Mouse (Mus musculus): ENCODE results near the gene Shc1. TPM values are rescaled to one million over a fixed set of nuclear protein-coding genes. Genes with fewer than 3 reads are reported as not detected.

Shc1 gene
- 87.4 and 88.9 TPM in 2 replicates for polyA plus RNA-seq (2011; ENCODE audit: insufficient read depth, insufficient read length, low read depth, missing spikeins)

DNA sequence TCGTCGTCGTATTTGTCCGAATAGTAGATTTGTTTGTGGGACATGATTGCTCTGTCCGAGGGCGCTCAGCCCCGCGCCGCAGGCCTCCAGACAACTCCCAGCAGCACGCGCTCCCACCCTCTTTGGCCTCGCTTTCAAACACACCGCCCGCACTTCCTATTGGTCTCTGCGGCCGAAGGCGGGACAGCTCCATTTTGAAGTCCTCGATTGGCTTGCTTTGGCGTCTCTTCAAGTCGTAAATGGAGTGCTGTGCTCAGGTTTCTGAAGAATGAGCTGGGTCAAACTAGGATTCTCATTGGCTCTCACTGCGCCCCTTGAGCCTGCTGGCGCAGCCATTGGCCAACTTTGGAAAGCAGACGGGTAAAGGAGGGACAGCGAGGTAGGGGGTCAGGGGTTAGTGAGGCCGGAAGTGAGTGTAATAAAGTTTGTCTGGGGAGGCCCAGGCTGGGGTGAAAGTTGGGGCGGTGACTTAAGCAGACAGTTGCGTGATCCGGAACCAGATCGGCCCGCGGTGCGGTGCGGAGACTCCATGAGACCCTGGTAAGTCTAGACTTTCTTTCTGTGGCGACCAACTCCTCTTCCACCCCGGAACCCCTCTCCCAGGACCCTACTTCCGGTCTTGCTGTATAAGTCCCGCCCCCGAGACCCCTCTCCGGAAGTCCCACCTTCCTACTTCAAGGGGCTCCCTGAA, at the start of gene Shc1, which contains the start of gene Cks1b:
Gene Shc1, plus strand, starts transcription at position 274 of the 691 bp plus-strand sequence.
Gene Cks1b, minus strand, starts transcription at position 214 of the 691 bp plus-strand sequence.
- H3K9ac ChIP-seq (ENCODE audit: low read depth, poor library complexity, severe bottlenecking) = peak within 1 kb of the TSS; percentile 89
- peak within 1 kb of the TSS; percentile 97 for H3K4me3 ChIP-seq (ENCODE audit: low read depth, low read length)
- no peak for TF ChIP-seq EP300 (IDR thresholded peaks at IDR 0.05; ENCODE audit: insufficient read depth, low read depth, low read length)
- TF ChIP-seq POLR2A (IDR thresholded peaks at IDR 0.05; ENCODE audit: insufficient read depth, low read length) = peak; percentile 65
- no peak for TF ChIP-seq CTCF (IDR thresholded peaks at IDR 0.05; ENCODE audit: low read depth, low read length)
- H3K36me3 ChIP-seq (ENCODE audit: control insufficient read depth, insufficient read depth, low read length, poor library complexity, severe bottlenecking) = peaks cover 26% of the 10 kb centered on the region
- peak within 1 kb of the TSS; percentile 95 for H3K27ac ChIP-seq (ENCODE audit: insufficient read depth, low read length)
- H3K9me3 ChIP-seq (replicated peaks; ENCODE audit: control insufficient read depth, insufficient read depth, low read length, poor library complexity, severe bottlenecking) = no peaks in the 10 kb centered on the region
- H3K4me1 ChIP-seq (ENCODE audit: control insufficient read depth, insufficient read depth, low read length) = peaks cover 2% of the 10 kb centered on the region
- H3K27me3 ChIP-seq (ENCODE audit: control insufficient read depth, insufficient read depth, low read length, poor library complexity, severe bottlenecking) = no peaks in the 10 kb centered on the region

DNA sequence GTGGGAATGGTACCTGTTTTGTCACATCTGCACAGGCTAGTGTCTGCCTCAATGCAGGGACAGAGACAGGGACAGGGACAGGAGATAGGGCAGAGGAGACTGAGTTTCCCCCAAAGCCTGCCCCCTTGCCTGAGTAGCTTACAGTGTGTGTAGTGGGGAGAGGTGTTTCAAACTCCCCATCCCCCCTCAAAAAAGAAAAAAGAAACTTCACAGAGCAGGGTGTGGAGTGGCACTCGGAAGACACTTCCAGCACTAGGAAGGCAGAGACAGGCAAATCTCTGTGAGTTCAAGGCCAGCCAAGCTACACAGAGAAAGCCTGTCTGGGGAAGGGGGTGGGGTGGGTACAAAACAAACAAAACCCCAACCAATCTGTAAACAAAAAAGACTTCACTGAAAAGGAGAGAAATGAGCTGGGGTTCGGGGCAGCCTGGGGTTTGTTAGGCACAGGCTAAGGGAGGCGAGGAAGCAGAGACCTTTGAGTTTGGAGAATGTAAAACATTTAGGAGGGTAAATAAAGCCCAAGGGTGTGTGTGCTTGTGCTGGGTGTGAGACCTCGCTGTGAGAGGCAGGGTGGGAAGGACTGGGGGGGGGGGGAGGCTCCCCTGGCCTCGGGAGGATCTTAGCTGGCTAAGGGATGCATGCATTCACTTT, 44.5 kb upstream of the Shc1 start:
- TF ChIP-seq POLR2A (IDR thresholded peaks at IDR 0.05; ENCODE audit: insufficient read depth, low read length) (no peak), CTCF (IDR thresholded peaks at IDR 0.05; ENCODE audit: low read depth, low read length) (no peak), EP300 (IDR thresholded peaks at IDR 0.05; ENCODE audit: insufficient read depth, low read depth, low read length) (no peak)
- H3K4me3 ChIP-seq (ENCODE audit: low read depth, low read length) = no peak overlapping the region
- no peaks in the 10 kb centered on the region for H3K27me3 ChIP-seq (ENCODE audit: control insufficient read depth, insufficient read depth, low read length, poor library complexity, severe bottlenecking)
- no peak overlapping the region for H3K9ac ChIP-seq (ENCODE audit: low read depth, poor library complexity, severe bottlenecking)
- H3K27ac ChIP-seq (ENCODE audit: insufficient read depth, low read length) = peak overlapping the region; percentile 74
- H3K9me3 ChIP-seq (replicated peaks; ENCODE audit: control insufficient read depth, insufficient read depth, low read length, poor library complexity, severe bottlenecking) = no peaks in the 10 kb centered on the region
- no peaks in the 10 kb centered on the region; the same call in 1 of the 2 replicates for H3K36me3 ChIP-seq (ENCODE audit: control insufficient read depth, insufficient read depth, low read length, poor library complexity, severe bottlenecking)
- H3K4me1 ChIP-seq (ENCODE audit: control insufficient read depth, insufficient read depth, low read length) = peaks cover 4% of the 10 kb centered on the region

DNA sequence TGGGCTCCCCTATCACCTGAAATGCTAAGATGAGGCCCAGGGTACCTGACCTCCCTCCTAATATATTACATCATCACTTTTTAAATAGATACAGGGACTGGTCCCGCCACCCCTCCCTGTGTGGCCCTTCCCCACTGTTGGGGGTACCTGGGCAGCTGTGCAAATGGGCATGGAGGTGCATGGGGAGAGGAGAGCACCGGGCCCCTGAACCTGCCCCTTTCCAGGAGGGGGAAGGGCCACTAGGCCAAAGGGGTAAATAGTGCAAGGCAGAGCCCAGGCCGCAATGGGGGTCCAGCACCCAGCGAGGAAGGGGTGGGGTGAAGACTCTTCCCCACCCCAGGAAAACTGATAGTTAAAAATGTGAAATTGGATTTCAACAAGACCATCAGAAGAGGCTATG, 40.4 kb upstream of the Shc1 start:
- Histone ChIP-seq H3K9me3 (replicated peaks; ENCODE audit: control insufficient read depth, insufficient read depth, low read length, poor library complexity, severe bottlenecking) (no peaks in the 10 kb centered on the region), H3K27me3 (ENCODE audit: control insufficient read depth, insufficient read depth, low read length, poor library complexity, severe bottlenecking) (no peaks in the 10 kb centered on the region), H3K27ac (ENCODE audit: insufficient read depth, low read length) (peak overlapping the region; percentile 5; the same call in 1 of the 2 replicates), H3K36me3 (ENCODE audit: control insufficient read depth, insufficient read depth, low read length, poor library complexity, severe bottlenecking) (no peaks in the 10 kb centered on the region; the same call in 1 of the 2 replicates), H3K9ac (ENCODE audit: low read depth, poor library complexity, severe bottlenecking) (0 out of 2 replicates have a peak overlapping the region, but pooled peaks have one; percentile 49), H3K4me1 (ENCODE audit: control insufficient read depth, insufficient read depth, low read length) (peaks cover 13% of the 10 kb centered on the region), H3K4me3 (ENCODE audit: low read depth, low read length) (no peak overlapping the region; the same call in 1 of the 2 replicates)
- TF ChIP-seq EP300 (IDR thresholded peaks at IDR 0.05; ENCODE audit: insufficient read depth, low read depth, low read length) (no peak), CTCF (IDR thresholded peaks at IDR 0.05; ENCODE audit: low read depth, low read length) (no peak), POLR2A (IDR thresholded peaks at IDR 0.05; ENCODE audit: insufficient read depth, low read length) (no peak)

DNA sequence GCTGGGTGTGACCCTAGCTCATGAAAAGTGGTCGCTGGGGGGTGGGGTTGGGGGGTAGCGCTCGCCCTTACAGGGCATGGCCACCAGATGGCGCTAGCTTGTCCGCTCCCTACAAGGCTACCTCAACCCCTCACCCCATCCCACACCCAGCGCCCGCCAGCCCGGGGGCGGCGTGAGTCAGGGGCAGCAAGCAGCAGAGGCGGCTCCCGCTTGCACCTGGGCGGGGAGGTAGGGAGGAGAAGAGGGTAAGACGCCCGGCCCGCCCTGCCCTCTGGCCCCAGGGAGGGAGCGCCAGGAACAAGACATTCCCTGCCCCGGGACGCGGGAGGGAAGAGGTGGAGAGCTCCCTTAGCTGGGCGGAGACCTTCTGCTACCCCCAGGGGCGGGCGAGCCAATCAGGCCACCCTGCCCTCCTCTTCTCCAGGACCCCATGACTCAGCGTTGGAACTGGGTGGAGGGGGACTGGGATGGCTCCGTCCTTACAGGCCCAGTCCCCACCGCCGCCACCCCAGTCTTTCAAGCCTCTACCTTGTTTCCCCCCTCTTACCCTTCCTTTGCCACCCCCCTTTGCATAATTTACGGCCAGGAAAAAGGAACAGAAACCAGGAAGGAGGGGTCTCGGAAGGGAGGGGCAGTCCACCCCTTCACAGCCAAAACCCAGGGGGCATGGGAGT, 39.7 kb upstream of the Shc1 start:
- H3K9me3 ChIP-seq (replicated peaks; ENCODE audit: control insufficient read depth, insufficient read depth, low read length, poor library complexity, severe bottlenecking) = no peaks in the 10 kb centered on the region
- peaks cover 14% of the 10 kb centered on the region for H3K4me1 ChIP-seq (ENCODE audit: control insufficient read depth, insufficient read depth, low read length)
- peak overlapping the region; percentile 84 for H3K27ac ChIP-seq (ENCODE audit: insufficient read depth, low read length)
- H3K27me3 ChIP-seq (ENCODE audit: control insufficient read depth, insufficient read depth, low read length, poor library complexity, severe bottlenecking) = no peaks in the 10 kb centered on the region
- TF ChIP-seq EP300 (IDR thresholded peaks at IDR 0.05; ENCODE audit: insufficient read depth, low read depth, low read length) = no peak
- TF ChIP-seq CTCF (IDR thresholded peaks at IDR 0.05; ENCODE audit: low read depth, low read length) = no peak
- TF ChIP-seq POLR2A (IDR thresholded peaks at IDR 0.05; ENCODE audit: insufficient read depth, low read length) = no peak
- peak overlapping the region; percentile 49 for H3K9ac ChIP-seq (ENCODE audit: low read depth, poor library complexity, severe bottlenecking)
- H3K36me3 ChIP-seq (ENCODE audit: control insufficient read depth, insufficient read depth, low read length, poor library complexity, severe bottlenecking) = no peaks in the 10 kb centered on the region; the same call in 1 of the 2 replicates
- H3K4me3 ChIP-seq (ENCODE audit: low read depth, low read length) = peak overlapping the region; percentile 57

DNA sequence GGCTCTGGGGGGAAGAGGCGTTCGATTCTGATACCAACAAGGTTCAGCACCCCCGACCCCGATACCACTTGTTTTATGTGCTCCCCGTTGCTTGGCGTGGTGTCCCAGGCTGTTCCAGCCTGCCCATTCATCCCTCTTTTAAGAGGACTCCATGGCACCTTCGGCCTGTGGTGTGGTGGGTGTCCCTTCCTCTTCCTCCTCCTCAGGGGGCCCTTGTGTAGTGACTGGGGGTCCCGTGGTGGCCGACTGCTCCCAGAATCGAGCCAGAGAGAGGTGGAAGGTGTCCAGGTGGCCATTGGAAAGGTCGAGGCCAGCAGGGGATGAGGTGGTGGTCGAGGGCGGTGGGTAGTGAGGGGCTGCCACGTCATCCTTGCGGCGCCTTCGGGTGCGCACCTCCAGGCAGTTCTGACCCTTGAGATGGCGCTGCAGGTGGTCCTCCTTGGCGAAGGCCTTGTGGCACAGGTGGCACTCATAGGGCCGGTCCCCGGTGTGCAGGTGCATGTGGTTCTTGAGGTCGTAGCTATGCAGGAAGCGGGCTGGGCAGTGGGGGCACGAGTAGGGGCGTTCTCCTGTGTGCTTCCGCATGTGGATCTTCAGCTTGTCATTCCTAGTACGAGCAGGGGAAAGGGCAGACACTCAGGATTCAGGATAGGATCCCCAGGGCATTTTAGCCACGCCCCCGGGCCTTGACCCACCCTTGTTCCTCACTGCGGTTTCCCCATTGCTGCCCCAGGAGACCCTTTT, 38.7 kb upstream of the Shc1 start:
- Histone ChIP-seq H3K36me3 (ENCODE audit: control insufficient read depth, insufficient read depth, low read length, poor library complexity, severe bottlenecking) (no peaks in the 10 kb centered on the region; the same call in 1 of the 2 replicates), H3K9me3 (replicated peaks; ENCODE audit: control insufficient read depth, insufficient read depth, low read length, poor library complexity, severe bottlenecking) (no peaks in the 10 kb centered on the region), H3K27ac (ENCODE audit: insufficient read depth, low read length) (peak overlapping the region; percentile 84; the same call in 1 of the 2 replicates), H3K27me3 (ENCODE audit: control insufficient read depth, insufficient read depth, low read length, poor library complexity, severe bottlenecking) (no peaks in the 10 kb centered on the region), H3K4me3 (ENCODE audit: low read depth, low read length) (peak overlapping the region; percentile 14), H3K9ac (ENCODE audit: low read depth, poor library complexity, severe bottlenecking) (peak overlapping the region; percentile 49), H3K4me1 (ENCODE audit: control insufficient read depth, insufficient read depth, low read length) (peaks cover 21% of the 10 kb centered on the region)
- TF ChIP-seq CTCF (IDR thresholded peaks at IDR 0.05; ENCODE audit: low read depth, low read length) = no peak
- no peak for TF ChIP-seq EP300 (IDR thresholded peaks at IDR 0.05; ENCODE audit: insufficient read depth, low read depth, low read length)
- no peak for TF ChIP-seq POLR2A (IDR thresholded peaks at IDR 0.05; ENCODE audit: insufficient read depth, low read length)

All from ES-Bruce4 (cell line).